Mouse (Mus musculus): ENCODE measurements around the gene Trank1. TPM values are rescaled to one million over a fixed set of nuclear protein-coding genes. Genes with fewer than 3 reads are reported as not detected.

Trank1 gene
- polyA plus RNA-seq, 1 experiment from 2014 or later, result 0.08 TPM

GRCm38 (mm10) chr9:111312442-111313141 is 1.1 kb downstream of the Trank1 start:
- no peaks in the 10 kb centered on the region for H3K36me3 ChIP-seq
- H3K9me3 ChIP-seq, result no peaks in the 10 kb centered on the region
- no peak for DNase-seq (ENCODE audit: low spot score)
- H3K27me3 ChIP-seq (ENCODE audit: insufficient read depth, poor library complexity, severe bottlenecking), result peaks cover 67% of the 10 kb centered on the region
- peak overlapping the region; percentile 67 for H3K4me3 ChIP-seq
- peak overlapping the region; percentile 56 for H3K27ac ChIP-seq
- H3K4me1 ChIP-seq, result peaks cover 16% of the 10 kb centered on the region
- under 1% methylated on average over 57 of the region's 59 CpGs for WGBS

GRCm38 (mm10) chr9:111313299-111313698 is 1.8 kb downstream of the Trank1 start:
- Histone ChIP-seq H3K4me1 (peaks cover 16% of the 10 kb centered on the region), H3K27ac (no peak overlapping the region), H3K27me3 (ENCODE audit: insufficient read depth, poor library complexity, severe bottlenecking) (peaks cover 67% of the 10 kb centered on the region), H3K4me3 (no peak overlapping the region), H3K36me3 (no peaks in the 10 kb centered on the region), H3K9me3 (no peaks in the 10 kb centered on the region)
- DNase-seq (ENCODE audit: low spot score), result no peak
- WGBS, result 16% methylated on average over 5 of the region's 6 CpGs

DNA sequence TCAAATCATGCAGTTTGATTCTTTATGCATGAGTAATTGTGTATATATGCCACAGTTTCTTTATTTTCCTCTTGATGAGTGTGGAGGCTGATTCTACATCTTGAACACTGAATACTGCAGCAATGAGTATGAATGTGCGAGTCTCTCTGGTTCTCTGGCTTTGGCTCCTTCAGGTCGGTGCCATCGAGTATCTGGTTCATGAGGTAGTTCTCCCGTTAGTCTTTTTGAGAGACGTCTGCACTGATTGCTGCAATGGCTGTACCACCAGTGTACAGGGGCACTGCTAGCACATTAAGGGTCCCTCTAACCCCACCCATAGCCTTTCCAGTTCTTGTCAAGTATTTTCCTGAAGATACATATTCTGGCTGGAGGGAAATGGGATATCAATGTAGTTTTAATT is 2.3 kb downstream of the Trank1 start:
- Histone ChIP-seq H3K36me3 (no peaks in the 10 kb centered on the region), H3K27me3 (ENCODE audit: insufficient read depth, poor library complexity, severe bottlenecking) (peaks cover 62% of the 10 kb centered on the region), H3K4me1 (peaks cover 16% of the 10 kb centered on the region), H3K27ac (no peak overlapping the region), H3K9me3 (no peaks in the 10 kb centered on the region), H3K4me3 (no peak overlapping the region)
- 22% methylated on average over 5 of the region's 5 CpGs for whole genome bisulfite sequencing
- no peak for DNase-seq (ENCODE audit: low spot score)

DNA sequence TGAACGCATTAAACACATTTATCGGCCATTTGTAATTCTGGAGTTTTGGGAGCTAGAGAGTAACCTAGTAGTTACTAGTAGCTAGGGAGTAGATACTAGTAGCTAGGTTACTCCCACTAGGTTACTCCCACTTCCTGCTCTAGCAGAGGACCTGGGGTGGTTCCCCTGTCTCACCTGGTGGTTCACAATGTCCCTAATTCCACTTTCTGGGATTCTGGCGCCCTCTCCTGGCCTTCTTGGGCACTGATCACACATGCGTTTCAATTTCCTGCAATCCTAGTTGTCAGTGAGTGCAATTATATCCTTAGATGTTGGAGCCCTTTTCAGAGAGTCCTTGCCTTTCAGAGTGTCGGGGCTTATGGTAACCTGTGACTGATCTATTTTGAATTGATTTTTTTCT is 2.7 kb downstream of the Trank1 start:
- H3K27me3 ChIP-seq (ENCODE audit: insufficient read depth, poor library complexity, severe bottlenecking), result peaks cover 58% of the 10 kb centered on the region
- H3K4me1 ChIP-seq, result peaks cover 16% of the 10 kb centered on the region
- H3K36me3 ChIP-seq, result no peaks in the 10 kb centered on the region
- no peak overlapping the region for H3K4me3 ChIP-seq
- no peak overlapping the region for H3K27ac ChIP-seq
- DNase-seq (ENCODE audit: low spot score), result no peak
- no peaks in the 10 kb centered on the region for H3K9me3 ChIP-seq
- 35% methylated on average over 5 of the region's 5 CpGs for WGBS

- H3K36me3 ChIP-seq, result no peaks in the 10 kb centered on the region
- no peaks in the 10 kb centered on the region for H3K9me3 ChIP-seq
- H3K4me1 ChIP-seq, result no peaks in the 10 kb centered on the region
- H3K4me3 ChIP-seq, result no peak overlapping the region
- 62% methylated on average over 4 of the region's 4 CpGs for WGBS
- no peak for DNase-seq (ENCODE audit: low spot score)
- no peak overlapping the region for H3K27ac ChIP-seq
- H3K27me3 ChIP-seq (ENCODE audit: insufficient read depth, poor library complexity, severe bottlenecking), result 0 out of 2 replicates have a peak, but pooled peaks cover 3% of the 10 kb centered on the region
Measured at GRCm38 (mm10) chr9:111320912-111321311, 9.4 kb downstream of the Trank1 start.

DNA sequence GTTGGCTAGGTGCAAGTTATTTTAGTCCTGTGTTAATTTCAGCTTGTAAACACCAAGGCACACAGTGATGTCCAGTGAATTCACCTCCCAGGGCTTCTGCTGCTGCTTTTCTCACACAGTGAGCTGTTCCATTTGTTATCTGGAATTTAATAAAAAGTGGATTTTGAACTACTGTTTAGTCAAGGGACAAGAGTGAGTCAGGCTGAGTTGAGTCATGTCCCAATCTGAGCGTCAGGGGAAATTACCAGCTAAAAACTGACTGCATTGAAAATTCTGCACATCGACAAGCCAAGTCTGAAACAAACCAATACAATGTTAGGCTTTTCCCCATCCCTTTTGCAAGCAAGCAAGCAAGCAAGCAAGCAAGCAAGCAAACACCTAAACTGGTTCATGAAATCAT is 13.3 kb downstream of the Trank1 start:
- H3K27me3 ChIP-seq (ENCODE audit: insufficient read depth, poor library complexity, severe bottlenecking), result 0 out of 2 replicates have a peak, but pooled peaks cover 3% of the 10 kb centered on the region
- no peak overlapping the region for H3K27ac ChIP-seq
- WGBS, result 84% methylated on average over 2 of the region's 2 CpGs
- H3K9me3 ChIP-seq, result no peaks in the 10 kb centered on the region
- H3K4me3 ChIP-seq, result no peak overlapping the region
- no peaks in the 10 kb centered on the region for H3K36me3 ChIP-seq
- no peak for DNase-seq (ENCODE audit: low spot score)
- H3K4me1 ChIP-seq, result no peaks in the 10 kb centered on the region

- H3K9me3 ChIP-seq, result no peaks in the 10 kb centered on the region
- no peaks in the 10 kb centered on the region for H3K36me3 ChIP-seq
- 65% methylated on average over 4 of the region's 4 CpGs for WGBS
- H3K27ac ChIP-seq, result no peak overlapping the region
- no peaks in the 10 kb centered on the region for H3K27me3 ChIP-seq (ENCODE audit: insufficient read depth, poor library complexity, severe bottlenecking)
- peaks cover 12% of the 10 kb centered on the region for H3K4me1 ChIP-seq
- no peak for DNase-seq (ENCODE audit: low spot score)
- H3K4me3 ChIP-seq, result no peak overlapping the region
Measured at GRCm38 (mm10) chr9:111329881-111330280, 18.3 kb downstream of the Trank1 start.

DNA sequence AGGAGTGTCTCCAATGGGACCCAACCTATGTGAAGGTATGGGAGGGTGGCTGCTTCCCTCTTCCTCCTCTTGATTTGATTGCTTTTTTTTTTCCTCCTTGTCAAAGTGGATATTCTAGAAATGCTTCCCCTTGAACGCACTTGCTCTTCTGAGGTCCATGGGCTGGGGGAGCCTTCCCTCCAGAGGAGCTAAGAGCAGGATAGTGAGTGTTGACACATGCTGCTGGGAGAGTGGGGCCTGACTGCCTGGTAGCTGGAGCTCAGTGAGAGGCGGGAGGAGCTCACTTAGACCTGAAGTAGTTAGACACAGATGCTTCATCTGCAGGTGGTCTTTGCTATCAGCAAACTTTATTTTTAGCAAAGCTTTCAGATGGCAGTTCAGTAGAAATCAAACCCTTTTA is 22.3 kb downstream of the Trank1 start:
- H3K27me3 ChIP-seq (ENCODE audit: insufficient read depth, poor library complexity, severe bottlenecking), result no peaks in the 10 kb centered on the region
- 23% methylated on average over 2 of the region's 2 CpGs for WGBS

DNA sequence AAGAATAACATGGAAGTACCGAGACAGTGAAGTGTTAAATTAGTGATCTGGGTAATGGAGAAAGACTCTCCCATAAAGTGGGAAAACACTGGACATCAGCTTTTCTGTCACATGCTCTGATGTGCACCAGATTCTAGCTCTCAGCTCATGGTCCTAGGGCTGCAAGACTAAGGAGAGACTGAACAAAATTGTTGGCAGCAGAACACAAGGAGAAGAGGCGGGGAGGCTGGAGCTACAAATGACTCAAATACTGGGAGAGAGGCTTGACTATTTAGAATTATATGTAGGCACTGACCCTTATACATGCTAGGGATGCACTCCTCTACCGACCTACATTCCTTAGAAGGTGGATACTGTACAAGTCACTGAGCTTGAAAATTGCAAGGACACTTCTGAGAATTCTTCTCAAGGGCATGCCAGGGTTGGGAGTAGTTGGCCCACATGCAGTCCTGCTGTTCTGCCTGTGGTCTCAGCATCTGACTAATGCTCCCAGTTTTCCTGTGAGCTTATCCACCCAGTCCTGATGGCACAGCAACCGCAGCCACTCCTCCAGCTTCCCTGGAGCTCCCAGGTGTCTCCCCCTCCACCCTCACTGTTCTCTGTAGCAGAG is 23.1 kb downstream of the Trank1 start:
- 58% methylated on average over 4 of the region's 4 CpGs for WGBS
- peaks cover 14% of the 10 kb centered on the region for H3K4me1 ChIP-seq
- no peak for DNase-seq (ENCODE audit: low spot score)
- no peaks in the 10 kb centered on the region for H3K36me3 ChIP-seq
- no peaks in the 10 kb centered on the region for H3K27me3 ChIP-seq (ENCODE audit: insufficient read depth, poor library complexity, severe bottlenecking)
- H3K9me3 ChIP-seq, result no peaks in the 10 kb centered on the region
- 0 out of 2 replicates have a peak overlapping the region, but pooled peaks have one; percentile 54 for H3K27ac ChIP-seq
- no peak overlapping the region for H3K4me3 ChIP-seq

More for the DNA sequence above, 22.3 kb downstream of the Trank1 start:
- Histone ChIP-seq H3K36me3 (no peaks in the 10 kb centered on the region), H3K4me1 (peaks cover 14% of the 10 kb centered on the region), H3K27ac (no peak overlapping the region), H3K9me3 (no peaks in the 10 kb centered on the region), H3K4me3 (no peak overlapping the region)
- DNase-seq (ENCODE audit: low spot score), result peak; percentile 81

- DNase-seq (ENCODE audit: low spot score), result no peak
- no peaks in the 10 kb centered on the region for H3K27me3 ChIP-seq (ENCODE audit: insufficient read depth, poor library complexity, severe bottlenecking)
- H3K4me3 ChIP-seq, result no peak overlapping the region
- H3K36me3 ChIP-seq, result no peaks in the 10 kb centered on the region
- H3K9me3 ChIP-seq, result no peaks in the 10 kb centered on the region
- H3K27ac ChIP-seq, result no peak overlapping the region
- 68% methylated on average over 7 of the region's 7 CpGs for WGBS
- H3K4me1 ChIP-seq, result peaks cover 8% of the 10 kb centered on the region
Measured at GRCm38 (mm10) chr9:111351233-111351632, 39.7 kb downstream of the Trank1 start.

DNA sequence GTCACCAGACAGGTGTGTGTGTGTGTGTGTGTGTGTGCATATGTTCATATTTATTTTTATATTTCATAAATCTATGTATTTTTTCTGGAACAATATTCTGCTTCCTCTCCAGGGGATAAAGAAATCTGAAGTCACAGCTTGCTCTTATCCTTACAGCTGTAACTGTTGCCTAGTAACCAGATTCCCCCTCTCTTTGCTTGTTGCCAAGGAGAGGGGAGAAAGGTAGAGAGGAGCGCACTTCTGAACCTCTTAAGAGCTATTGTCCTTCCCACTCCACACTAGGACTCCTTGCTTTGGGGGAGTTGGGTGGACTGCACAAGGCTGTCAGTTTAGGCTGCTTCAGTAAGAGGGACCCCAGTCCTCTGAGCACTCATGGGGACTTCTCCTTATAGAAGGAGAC is 40.1 kb downstream of the Trank1 start:
- H3K4me1 ChIP-seq, result peaks cover 8% of the 10 kb centered on the region
- no peaks in the 10 kb centered on the region for H3K36me3 ChIP-seq
- H3K27me3 ChIP-seq (ENCODE audit: insufficient read depth, poor library complexity, severe bottlenecking), result no peaks in the 10 kb centered on the region
- no peak overlapping the region for H3K27ac ChIP-seq
- no peak overlapping the region for H3K4me3 ChIP-seq
- 48% methylated on average over 1 of the region's 1 CpGs for WGBS
- DNase-seq (ENCODE audit: low spot score), result no peak
- no peaks in the 10 kb centered on the region for H3K9me3 ChIP-seq

- Histone ChIP-seq H3K27me3 (ENCODE audit: insufficient read depth, poor library complexity, severe bottlenecking) (no peaks in the 10 kb centered on the region), H3K9me3 (no peaks in the 10 kb centered on the region), H3K27ac (no peak overlapping the region), H3K4me1 (peaks cover 8% of the 10 kb centered on the region), H3K36me3 (no peaks in the 10 kb centered on the region), H3K4me3 (no peak overlapping the region)
- no peak for DNase-seq (ENCODE audit: low spot score)
- WGBS, result 75% methylated on average over 3 of the region's 3 CpGs
Measured at GRCm38 (mm10) chr9:111352646-111353045, 41.1 kb downstream of the Trank1 start.

GRCm38 (mm10) chr9:111355041-111355440 is 43.5 kb downstream of the Trank1 start:
- 44% methylated on average over 4 of the region's 4 CpGs for WGBS
- no peak for DNase-seq (ENCODE audit: low spot score)
- H3K4me1 ChIP-seq, result peaks cover 8% of the 10 kb centered on the region
- no peaks in the 10 kb centered on the region for H3K9me3 ChIP-seq
- no peaks in the 10 kb centered on the region for H3K36me3 ChIP-seq
- no peak overlapping the region for H3K4me3 ChIP-seq
- H3K27ac ChIP-seq, result no peak overlapping the region; the same call in 1 of the 2 replicates
- no peaks in the 10 kb centered on the region for H3K27me3 ChIP-seq (ENCODE audit: insufficient read depth, poor library complexity, severe bottlenecking)

Measured in heart, embryonic 10.5 days (tissue).